Mouse (Mus musculus): ENCODE measurements at regions not wholly inside any gene's neighbourhood (a gene's known extent, or its start where the extent isn't known, plus 50 kb on each side); places are given as distances from the start of the nearest gene placed in this dataset.

DNA sequence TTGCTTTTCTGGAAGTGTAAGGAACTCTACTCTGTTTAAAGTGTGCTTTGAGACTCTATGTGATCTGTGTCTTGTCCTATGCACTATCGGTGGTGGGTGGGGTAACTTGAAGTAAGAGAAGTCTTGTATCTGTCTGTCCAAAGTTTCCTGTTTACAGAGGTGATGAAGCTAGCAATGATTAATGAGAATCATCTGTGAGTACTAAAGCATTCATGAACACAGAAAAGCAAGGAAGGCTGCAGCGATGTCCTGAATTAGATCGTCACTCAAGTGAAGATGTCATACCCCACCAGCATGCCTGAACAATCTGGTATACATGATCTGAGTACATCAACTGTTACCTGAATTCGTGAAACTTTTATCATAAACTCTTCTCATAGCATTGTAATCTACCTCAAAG is 85.4 kb upstream of the Pgr start:
- H3K4me1 ChIP-seq (ENCODE audit: control insufficient read depth, insufficient read depth, low read length): no peaks in the 10 kb centered on the region
- 59% methylated on average over 4 of the region's 4 CpGs for WGBS
- TF ChIP-seq POLR2A (IDR thresholded peaks at IDR 0.05; ENCODE audit: low read depth, low read length): no peak
- no peak for TF ChIP-seq CTCF (conservative IDR thresholded peaks at IDR 0.05; ENCODE audit: insufficient read depth, insufficient read length, low read depth, low read length)
- H3K27ac ChIP-seq (ENCODE audit: insufficient read depth, low read depth, low read length): no peak overlapping the region
- H3K36me3 ChIP-seq (ENCODE audit: control insufficient read depth, insufficient read depth, low read length): no peaks in the 10 kb centered on the region
- no peaks in the 10 kb centered on the region for H3K27me3 ChIP-seq (replicated peaks; ENCODE audit: control insufficient read depth, insufficient read depth, low read length)
- no peak overlapping the region for H3K4me3 ChIP-seq (ENCODE audit: insufficient read depth, low read depth, low read length)
- DNase-seq: no peak

- WGBS: 50% methylated on average over 1 of the region's 1 CpGs
- Histone ChIP-seq H3K27me3 (replicated peaks; ENCODE audit: control insufficient read depth, insufficient read depth, low read length) (no peaks in the 10 kb centered on the region), H3K4me1 (ENCODE audit: control insufficient read depth, insufficient read depth, low read length) (no peaks in the 10 kb centered on the region), H3K4me3 (ENCODE audit: insufficient read depth, low read depth, low read length) (no peak overlapping the region), H3K36me3 (ENCODE audit: control insufficient read depth, insufficient read depth, low read length) (no peaks in the 10 kb centered on the region), H3K27ac (ENCODE audit: insufficient read depth, low read depth, low read length) (no peak overlapping the region)
- TF ChIP-seq CTCF (conservative IDR thresholded peaks at IDR 0.05; ENCODE audit: insufficient read depth, insufficient read length, low read depth, low read length) (no peak), POLR2A (IDR thresholded peaks at IDR 0.05; ENCODE audit: low read depth, low read length) (no peak)
- DNase-seq: no peak
Observed at GRCm38 (mm10) chr9:8823719-8824371, 75.8 kb upstream of the Pgr start.

DNA sequence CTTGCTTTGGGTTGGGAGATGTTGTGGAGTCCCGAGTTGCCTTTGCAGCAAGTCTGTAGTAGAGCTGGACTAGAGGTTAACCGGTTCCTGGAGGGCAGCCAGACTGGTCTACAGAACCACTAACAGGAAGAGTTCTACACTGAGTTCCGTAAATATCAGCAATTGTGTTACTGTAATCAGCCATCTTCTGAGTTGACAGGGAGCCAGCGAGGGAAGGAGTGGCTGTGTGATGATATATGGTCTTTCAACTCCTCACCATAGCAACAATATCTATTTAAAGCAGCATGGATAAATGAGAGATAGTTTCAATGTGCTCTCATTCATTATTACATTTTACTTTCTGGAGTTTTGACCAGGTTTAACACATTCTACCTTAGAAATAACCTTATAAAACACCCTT is 67.5 kb upstream of the Pgr start:
- H3K4me3 ChIP-seq (ENCODE audit: insufficient read depth, low read depth, low read length): no peak overlapping the region
- TF ChIP-seq POLR2A (IDR thresholded peaks at IDR 0.05; ENCODE audit: low read depth, low read length): no peak
- TF ChIP-seq CTCF (conservative IDR thresholded peaks at IDR 0.05; ENCODE audit: insufficient read depth, insufficient read length, low read depth, low read length): no peak
- 62% methylated on average over 4 of the region's 4 CpGs for WGBS
- no peaks in the 10 kb centered on the region for H3K36me3 ChIP-seq (ENCODE audit: control insufficient read depth, insufficient read depth, low read length)
- H3K27ac ChIP-seq (ENCODE audit: insufficient read depth, low read depth, low read length): no peak overlapping the region
- peak; percentile 5 for DNase-seq
- no peaks in the 10 kb centered on the region for H3K27me3 ChIP-seq (replicated peaks; ENCODE audit: control insufficient read depth, insufficient read depth, low read length)
- H3K4me1 ChIP-seq (ENCODE audit: control insufficient read depth, insufficient read depth, low read length): no peaks in the 10 kb centered on the region

GRCm38 (mm10) chr9:8837073-8837472 is 62.6 kb upstream of the Pgr start:
- H3K27ac ChIP-seq (ENCODE audit: insufficient read depth, low read depth, low read length): no peak overlapping the region
- H3K27me3 ChIP-seq (replicated peaks; ENCODE audit: control insufficient read depth, insufficient read depth, low read length): no peaks in the 10 kb centered on the region; the same call in 1 of the 2 replicates
- H3K4me1 ChIP-seq (ENCODE audit: control insufficient read depth, insufficient read depth, low read length): no peaks in the 10 kb centered on the region
- H3K36me3 ChIP-seq (ENCODE audit: control insufficient read depth, insufficient read depth, low read length): no peaks in the 10 kb centered on the region
- TF ChIP-seq POLR2A (IDR thresholded peaks at IDR 0.05; ENCODE audit: low read depth, low read length): no peak
- 74% methylated on average over 1 of the region's 1 CpGs for WGBS
- DNase-seq: no peak
- H3K4me3 ChIP-seq (ENCODE audit: insufficient read depth, low read depth, low read length): no peak overlapping the region

GRCm38 (mm10) chr9:8838356-8838755 is 61.3 kb upstream of the Pgr start:
- Histone ChIP-seq H3K36me3 (ENCODE audit: control insufficient read depth, insufficient read depth, low read length) (no peaks in the 10 kb centered on the region), H3K27ac (ENCODE audit: insufficient read depth, low read depth, low read length) (no peak overlapping the region), H3K27me3 (replicated peaks; ENCODE audit: control insufficient read depth, insufficient read depth, low read length) (no peaks in the 10 kb centered on the region; the same call in 1 of the 2 replicates), H3K4me3 (ENCODE audit: insufficient read depth, low read depth, low read length) (no peak overlapping the region), H3K4me1 (ENCODE audit: control insufficient read depth, insufficient read depth, low read length) (no peaks in the 10 kb centered on the region)
- DNase-seq: no peak
- no peak for TF ChIP-seq CTCF (conservative IDR thresholded peaks at IDR 0.05; ENCODE audit: insufficient read depth, insufficient read length, low read depth, low read length)
- no peak for TF ChIP-seq POLR2A (IDR thresholded peaks at IDR 0.05; ENCODE audit: low read depth, low read length)

GRCm38 (mm10) chr9:8838891-8839290 is 60.7 kb upstream of the Pgr start:
- no peaks in the 10 kb centered on the region for H3K36me3 ChIP-seq (ENCODE audit: control insufficient read depth, insufficient read depth, low read length)
- no peaks in the 10 kb centered on the region; the same call in 1 of the 2 replicates for H3K27me3 ChIP-seq (replicated peaks; ENCODE audit: control insufficient read depth, insufficient read depth, low read length)
- 76% methylated on average over 3 of the region's 3 CpGs for WGBS
- no peak for TF ChIP-seq POLR2A (IDR thresholded peaks at IDR 0.05; ENCODE audit: low read depth, low read length)
- TF ChIP-seq CTCF (conservative IDR thresholded peaks at IDR 0.05; ENCODE audit: insufficient read depth, insufficient read length, low read depth, low read length): no peak
- no peak overlapping the region for H3K27ac ChIP-seq (ENCODE audit: insufficient read depth, low read depth, low read length)
- DNase-seq: no peak
- no peak overlapping the region for H3K4me3 ChIP-seq (ENCODE audit: insufficient read depth, low read depth, low read length)
- H3K4me1 ChIP-seq (ENCODE audit: control insufficient read depth, insufficient read depth, low read length): no peaks in the 10 kb centered on the region

Data from kidney, adult 2 months (tissue).